Mouse (Mus musculus): Measurements from ENCODE around the gene Man1c1. TPM values are rescaled to one million over a fixed set of nuclear protein-coding genes. Genes with fewer than 3 reads are reported as not detected.

Gene Man1c1
- total and polyA plus RNA-seq, 3 experiments = 0.05 TPM; not detected in 2

DNA sequence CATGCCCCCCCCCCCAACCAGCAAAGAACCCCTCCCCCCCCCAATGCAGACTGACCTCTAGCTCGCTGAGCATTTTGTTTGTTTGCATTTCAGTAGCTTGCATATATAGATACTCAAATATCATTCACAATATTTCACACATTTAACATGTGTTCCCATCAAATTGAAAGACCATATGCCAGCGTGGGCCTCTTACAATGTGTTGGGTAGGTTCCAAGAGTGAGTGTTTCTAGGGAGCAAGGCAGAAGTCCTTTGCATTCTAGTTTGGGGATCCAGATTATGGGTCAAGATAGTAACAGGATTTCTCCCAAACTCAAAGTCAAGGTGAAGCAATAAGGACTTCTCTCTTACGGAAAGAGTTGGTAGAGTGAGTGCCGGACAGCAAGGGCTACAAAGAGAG lies 185.5 kb downstream of the Man1c1 start:
- peaks cover 83% of the 10 kb centered on the region for H3K36me3 ChIP-seq (replicated peaks)
- peaks cover 48% of the 10 kb centered on the region for H3K4me1 ChIP-seq (ENCODE audit: insufficient read depth, low read depth, low read length)
- no peak for DNase-seq (ENCODE audit: low spot score)
- ATAC-seq (ENCODE audit: extremely low read depth, insufficient number of reproducible peaks, low FRiP score, poor library complexity, severe bottlenecking) = no peak
- no peaks in the 10 kb centered on the region for H3K27me3 ChIP-seq (ENCODE audit: insufficient read depth, low read length)
- no peaks in the 10 kb centered on the region for H3K9me3 ChIP-seq (replicated peaks)
- TF ChIP-seq TAL1 (conservative IDR thresholded peaks at IDR 0.05; ENCODE audit: low read depth, low read length) (no peak), GATA2 (IDR thresholded peaks at IDR 0.05; ENCODE audit: borderline replicate concordance, low read depth, low read length) (no peak), CTCF (IDR thresholded peaks at IDR 0.05; ENCODE audit: low read depth, low read length) (no peak), POLR2AphosphoS5 (IDR thresholded peaks at IDR 0.05; ENCODE audit: insufficient replicate concordance, low read depth, low read length) (no peak)
- H3K4me3 ChIP-seq (ENCODE audit: low read depth, low read length) = no peak overlapping the region

DNA sequence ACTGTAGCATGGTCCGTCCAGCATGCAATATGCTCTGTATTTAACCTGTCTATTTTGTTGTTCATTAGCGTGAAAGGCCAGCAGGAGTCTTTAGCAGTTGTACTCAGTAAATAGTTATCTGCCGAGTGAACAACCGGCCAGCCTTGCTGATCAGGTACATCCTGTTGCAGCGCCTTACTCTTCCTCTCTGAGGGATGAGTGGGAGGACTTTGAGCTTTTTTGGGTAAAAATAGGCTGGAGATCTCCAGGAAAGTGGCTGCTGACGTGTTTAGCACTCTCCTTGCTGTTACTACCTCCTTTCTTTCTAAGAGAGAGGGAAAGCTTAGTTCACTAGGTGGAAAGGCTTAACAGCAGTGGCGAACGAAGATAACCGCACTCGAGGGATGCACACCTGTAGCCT lies 186.4 kb downstream of the Man1c1 start:
- Histone ChIP-seq H3K27me3 (ENCODE audit: insufficient read depth, low read length) (no peaks in the 10 kb centered on the region), H3K9me3 (replicated peaks) (no peaks in the 10 kb centered on the region), H3K4me1 (ENCODE audit: insufficient read depth, low read depth, low read length) (peaks cover 44% of the 10 kb centered on the region), H3K36me3 (replicated peaks) (peaks cover 78% of the 10 kb centered on the region), H3K4me3 (ENCODE audit: low read depth, low read length) (no peak overlapping the region)
- DNase-seq (ENCODE audit: low spot score) (no peak), ATAC-seq (ENCODE audit: extremely low read depth, insufficient number of reproducible peaks, low FRiP score, poor library complexity, severe bottlenecking) (no peak)
- TF ChIP-seq GATA2 (IDR thresholded peaks at IDR 0.05; ENCODE audit: borderline replicate concordance, low read depth, low read length) (no peak), TAL1 (conservative IDR thresholded peaks at IDR 0.05; ENCODE audit: low read depth, low read length) (no peak), GATA1 (IDR thresholded peaks at IDR 0.05; ENCODE audit: borderline replicate concordance, low read length) (no peak), POLR2AphosphoS5 (IDR thresholded peaks at IDR 0.05; ENCODE audit: insufficient replicate concordance, low read depth, low read length) (no peak), CTCF (IDR thresholded peaks at IDR 0.05; ENCODE audit: low read depth, low read length) (no peak)

DNA sequence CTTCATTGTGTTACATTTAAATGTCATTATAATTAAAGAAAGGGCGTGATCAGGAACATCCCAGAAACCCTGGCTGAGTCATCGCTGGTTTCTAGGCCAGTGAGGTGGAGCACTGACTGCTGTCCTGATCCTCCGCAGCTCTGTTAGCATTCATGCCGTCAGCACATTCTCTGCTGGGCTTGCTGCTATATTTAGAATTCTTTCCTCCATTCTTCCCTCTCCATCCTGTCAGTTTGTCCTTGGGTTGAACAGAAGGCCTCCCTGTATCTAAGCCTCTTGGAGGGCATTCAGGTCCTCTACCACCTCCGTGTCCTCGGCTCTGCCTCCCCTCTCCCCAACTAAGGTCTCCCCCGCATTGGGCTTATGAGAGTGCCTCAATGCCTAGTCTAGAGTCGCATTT lies 187.1 kb downstream of the Man1c1 start:
- DNase-seq (ENCODE audit: low spot score) = no peak
- Histone ChIP-seq H3K9me3 (replicated peaks) (no peaks in the 10 kb centered on the region), H3K4me3 (ENCODE audit: low read depth, low read length) (no peak overlapping the region), H3K4me1 (ENCODE audit: insufficient read depth, low read depth, low read length) (peaks cover 44% of the 10 kb centered on the region), H3K36me3 (replicated peaks) (peaks cover 76% of the 10 kb centered on the region), H3K27me3 (ENCODE audit: insufficient read depth, low read length) (no peaks in the 10 kb centered on the region)
- ATAC-seq (ENCODE audit: extremely low read depth, insufficient number of reproducible peaks, low FRiP score, poor library complexity, severe bottlenecking) = no peak
- TF ChIP-seq POLR2AphosphoS5 (IDR thresholded peaks at IDR 0.05; ENCODE audit: insufficient replicate concordance, low read depth, low read length) (no peak), TAL1 (conservative IDR thresholded peaks at IDR 0.05; ENCODE audit: low read depth, low read length) (no peak), GATA2 (IDR thresholded peaks at IDR 0.05; ENCODE audit: borderline replicate concordance, low read depth, low read length) (no peak)

DNA sequence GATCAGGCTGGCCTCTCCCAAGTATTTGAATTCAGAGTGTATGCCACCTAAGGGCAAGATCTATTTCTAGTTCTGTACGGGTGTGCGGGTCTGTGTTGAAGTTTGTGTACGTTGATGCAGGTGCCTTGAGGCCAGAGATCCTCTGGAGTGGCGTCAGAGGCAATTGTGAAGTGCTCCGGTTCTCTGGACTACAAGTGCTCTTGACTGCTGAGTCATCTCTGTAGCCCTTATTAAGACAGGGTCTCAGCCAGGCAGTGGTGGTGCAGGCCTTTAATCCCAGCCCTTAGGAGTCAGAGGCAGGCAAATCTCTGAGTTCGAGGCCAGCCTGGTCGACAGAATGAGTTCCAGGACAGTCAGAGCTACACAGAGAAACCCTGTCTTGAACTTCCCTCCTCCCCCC lies 188.5 kb downstream of the Man1c1 start:
- H3K4me3 ChIP-seq (ENCODE audit: low read depth, low read length) = no peak overlapping the region
- TF ChIP-seq TAL1 (conservative IDR thresholded peaks at IDR 0.05; ENCODE audit: low read depth, low read length) (no peak), POLR2AphosphoS5 (IDR thresholded peaks at IDR 0.05; ENCODE audit: insufficient replicate concordance, low read depth, low read length) (no peak), GATA2 (IDR thresholded peaks at IDR 0.05; ENCODE audit: borderline replicate concordance, low read depth, low read length) (no peak), GATA1 (IDR thresholded peaks at IDR 0.05; ENCODE audit: borderline replicate concordance, low read length) (no peak), CTCF (IDR thresholded peaks at IDR 0.05; ENCODE audit: low read depth, low read length) (no peak)
- no peak for ATAC-seq (ENCODE audit: extremely low read depth, insufficient number of reproducible peaks, low FRiP score, poor library complexity, severe bottlenecking)

DNA sequence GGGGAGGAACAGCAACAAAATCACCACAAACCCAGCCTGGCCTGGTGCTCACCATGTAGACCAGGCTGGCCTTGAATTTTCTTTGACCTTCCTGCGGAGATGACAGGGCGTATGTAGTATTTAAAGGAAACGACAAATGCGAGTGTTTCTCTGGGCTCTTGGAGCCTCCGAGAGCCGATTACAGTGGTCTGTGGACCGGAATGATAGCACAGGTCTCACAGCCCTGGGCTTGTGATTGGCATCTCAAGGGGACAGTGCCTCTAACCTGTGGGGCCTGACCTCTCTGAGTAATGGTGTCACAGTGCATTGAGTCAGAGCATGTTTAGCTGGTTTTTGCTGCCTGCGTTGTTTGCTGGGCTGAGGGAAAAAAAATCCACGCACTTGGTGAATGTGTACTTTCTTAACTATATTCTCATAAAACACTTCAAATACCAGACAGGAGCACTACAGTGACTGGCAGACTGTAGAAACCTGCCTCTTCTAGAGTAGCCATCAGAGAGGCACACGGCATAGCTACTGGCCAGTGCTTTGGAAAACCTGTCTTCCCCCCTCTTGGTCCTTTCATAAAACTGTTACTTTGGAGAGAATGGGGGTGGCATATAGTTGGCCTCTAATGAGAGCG lies 189.7 kb downstream of the Man1c1 start:
- Histone ChIP-seq H3K4me1 (ENCODE audit: insufficient read depth, low read depth, low read length) (peaks cover 41% of the 10 kb centered on the region), H3K36me3 (replicated peaks) (peaks cover 54% of the 10 kb centered on the region), H3K4me3 (ENCODE audit: low read depth, low read length) (no peak overlapping the region), H3K27me3 (ENCODE audit: insufficient read depth, low read length) (no peaks in the 10 kb centered on the region), H3K9me3 (replicated peaks) (no peaks in the 10 kb centered on the region)
- DNase-seq (ENCODE audit: low spot score) (no peak), ATAC-seq (ENCODE audit: extremely low read depth, insufficient number of reproducible peaks, low FRiP score, poor library complexity, severe bottlenecking) (no peak)
- no peak for TF ChIP-seq GATA2 (IDR thresholded peaks at IDR 0.05; ENCODE audit: borderline replicate concordance, low read depth, low read length)
- TF ChIP-seq POLR2AphosphoS5 (IDR thresholded peaks at IDR 0.05; ENCODE audit: insufficient replicate concordance, low read depth, low read length) = no peak
- TF ChIP-seq CTCF (IDR thresholded peaks at IDR 0.05; ENCODE audit: low read depth, low read length) = no peak
- TF ChIP-seq TAL1 (conservative IDR thresholded peaks at IDR 0.05; ENCODE audit: low read depth, low read length) = no peak
- TF ChIP-seq GATA1 (IDR thresholded peaks at IDR 0.05; ENCODE audit: borderline replicate concordance, low read length) = no peak

More for the DNA sequence above, 188.5 kb downstream of the Man1c1 start:
- H3K4me1 ChIP-seq (ENCODE audit: insufficient read depth, low read depth, low read length) = peaks cover 38% of the 10 kb centered on the region
- H3K9me3 ChIP-seq (replicated peaks) = no peaks in the 10 kb centered on the region
- peaks cover 65% of the 10 kb centered on the region for H3K36me3 ChIP-seq (replicated peaks)
- no peaks in the 10 kb centered on the region for H3K27me3 ChIP-seq (ENCODE audit: insufficient read depth, low read length)
- no peak for DNase-seq (ENCODE audit: low spot score)

DNA sequence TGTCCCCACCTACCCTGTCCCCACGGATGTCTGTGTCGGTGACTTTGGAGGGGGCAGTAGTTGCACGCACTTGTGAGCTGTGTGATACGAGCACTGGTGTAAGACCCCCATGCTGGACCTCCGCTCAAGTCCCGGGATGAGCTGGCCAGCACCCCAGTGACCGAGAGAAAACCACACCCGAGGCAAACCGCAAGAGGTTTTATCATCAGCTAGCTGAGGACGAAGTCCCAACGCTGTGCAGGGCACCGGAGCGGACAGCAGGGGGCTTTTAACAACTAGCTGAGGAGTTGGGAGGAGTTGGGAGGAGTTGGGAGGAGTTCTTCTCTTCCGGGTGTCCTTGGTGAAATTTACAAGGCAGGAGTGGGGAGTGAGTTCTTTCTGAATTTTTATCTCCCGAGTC lies 191.3 kb downstream of the Man1c1 start:
- no peaks in the 10 kb centered on the region for H3K27me3 ChIP-seq (ENCODE audit: insufficient read depth, low read length)
- H3K4me3 ChIP-seq (ENCODE audit: low read depth, low read length) = no peak overlapping the region
- no peak for ATAC-seq (ENCODE audit: extremely low read depth, insufficient number of reproducible peaks, low FRiP score, poor library complexity, severe bottlenecking)
- no peaks in the 10 kb centered on the region for H3K9me3 ChIP-seq (replicated peaks)
- no peak for DNase-seq (ENCODE audit: low spot score)
- H3K36me3 ChIP-seq (replicated peaks) = peaks cover 49% of the 10 kb centered on the region
- TF ChIP-seq GATA1 (IDR thresholded peaks at IDR 0.05; ENCODE audit: borderline replicate concordance, low read length) = no peak
- no peak for TF ChIP-seq GATA2 (IDR thresholded peaks at IDR 0.05; ENCODE audit: borderline replicate concordance, low read depth, low read length)
- TF ChIP-seq CTCF (IDR thresholded peaks at IDR 0.05; ENCODE audit: low read depth, low read length) = no peak
- no peak for TF ChIP-seq POLR2AphosphoS5 (IDR thresholded peaks at IDR 0.05; ENCODE audit: insufficient replicate concordance, low read depth, low read length)
- TF ChIP-seq TAL1 (conservative IDR thresholded peaks at IDR 0.05; ENCODE audit: low read depth, low read length) = no peak
- H3K4me1 ChIP-seq (ENCODE audit: insufficient read depth, low read depth, low read length) = peaks cover 48% of the 10 kb centered on the region

Measured in G1E (cell line).